ENCODE assay signal across 8 mouse cellular contexts in genomic region chr9:78108796-78109239, GRCm38 (mm10). TPM values are rescaled to one million over a fixed set of nuclear protein-coding genes. Genes with fewer than 3 reads are reported as not detected.
DNase-seq lines count a peak whose midpoint lies in the region; ATAC-seq and TF ChIP-seq lines count a peak whose summit lies in the region.

Gene Fbxo9, minus strand, starts transcription at chr9:78109065.
Gene Ick, plus strand, starts transcription at chr9:78109192.

- peak; percentile 88 for ATAC-seq in activated CD4-positive, CD25-positive, alpha-beta regulatory T cell, adult 4 months

- TF ChIP-seq POLR2A in cortical plate, adult 2 months (IDR thresholded peaks at IDR 0.05; ENCODE audit: extremely low read depth, insufficient read depth, low read length): peak; percentile 89

- no peaks in the 10 kb centered on the region for H3K27me3 ChIP-seq in megakaryocyte, embryonic 14.5 days (replicated peaks)

- H3K4me3 ChIP-seq in cortical plate, adult 2 months (ENCODE audit: insufficient read depth, low read length): peak within 1 kb of the TSS; percentile 62
- H3K4me3 ChIP-seq in megakaryocyte, embryonic 14.5 days (replicated peaks): peak within 1 kb of the TSS; percentile 99

- H3K4me1 ChIP-seq in cortical plate, adult 2 months (ENCODE audit: control insufficient read depth, insufficient read depth, low read length): peaks cover 2% of the 10 kb centered on the region; the same call in 1 of the 2 replicates
- peaks cover 67% of the 10 kb centered on the region for H3K4me1 ChIP-seq in megakaryocyte, embryonic 14.5 days

- H3K36me3 ChIP-seq in megakaryocyte, embryonic 14.5 days (replicated peaks; ENCODE audit: low read length): peaks cover 28% of the 10 kb centered on the region

- peak; percentile 74 to 85 for DNase-seq in gastrocnemius, adult 8-10 months (ENCODE audit: low spot score in 2 of 2)
- peak; percentile 88 for DNase-seq in hindlimb bud, embryonic 11.5 days (ENCODE audit: extremely low spot score, low read depth, low spot score)
- DNase-seq in left cerebral cortex, adult 8-10 months (ENCODE audit: low spot score in 2 of 2): peak in 1 of 2 experiments; percentile 92
- peak; percentile 93 to 97 for DNase-seq in right cerebral cortex, postnatal 10 days (ENCODE audit: low spot score in 2 of 2)
- peak; percentile 82 to 88 for DNase-seq in urinary bladder, postnatal 36 days (ENCODE audit: low spot score in 2 of 2)

- peak within 1 kb of the TSS; percentile 96 for H3K27ac ChIP-seq in cortical plate, adult 2 months (ENCODE audit: insufficient read depth, low read length)

- no peak for TF ChIP-seq CTCF in cortical plate, adult 2 months (IDR thresholded peaks at IDR 0.05; ENCODE audit: extremely low read depth, insufficient read depth, low read length)

- no peaks in the 10 kb centered on the region for H3K9me3 ChIP-seq in megakaryocyte, embryonic 14.5 days

RNA-seq across cellular contexts. Expression of gene Fbxo9, which starts in this region (rescaled TPM):
- polyA plus RNA-seq in activated CD4-positive, CD25-positive, alpha-beta regulatory T cell, adult 4 months (2017; shearing (Covaris generic)): 10 to 100 TPM; 18.0 to 20.3 TPM
- polyA plus RNA-seq in cortical plate, adult 2 months (2012; rRNA removed): 138 and 144 TPM in 2 replicates
- 10 to 100 TPM; 40.0 to 46.6 (median 41.9) TPM for total RNA-seq in gastrocnemius, adult 8-10 months (2022)
- total RNA-seq in left cerebral cortex, adult 8-10 months (2022): 100 to 1,000 TPM in 3 of 4 experiments, 10 to 100 TPM in 1; 99.4 to 119 (median 108) TPM
- 67.6 and 168 TPM in 2 replicates for polyA plus RNA-seq in megakaryocyte, embryonic 14.5 days (2012; ENCODE audit: insufficient read depth, low replicate concordance)

RNA-seq across cellular contexts. Expression of gene Ick, which starts in this region (rescaled TPM):
- polyA plus RNA-seq in activated CD4-positive, CD25-positive, alpha-beta regulatory T cell, adult 4 months (2017; shearing (Covaris generic)): 1 to 10 TPM; 8.1 to 9.5 TPM
- polyA plus RNA-seq in cortical plate, adult 2 months (2012; rRNA removed): 18.0 and 19.1 TPM in 2 replicates
- total RNA-seq in gastrocnemius, adult 8-10 months (2022): 1 to 10 TPM; 4.8 to 5.6 (median 5.1) TPM
- total RNA-seq in left cerebral cortex, adult 8-10 months (2022): 10 to 100 TPM; 15.2 to 18.3 (median 16.6) TPM
- 23.0 and 64.0 TPM in 2 replicates for polyA plus RNA-seq in megakaryocyte, embryonic 14.5 days (2012; ENCODE audit: insufficient read depth, low replicate concordance)
